Mouse (Mus musculus): ENCODE measurements around the gene Olfr368. TPM values are rescaled to one million over a fixed set of nuclear protein-coding genes. Genes with fewer than 3 reads are reported as not detected.

The Olfr368 gene
- polyA plus RNA-seq, 1 experiment from 2014 or later: not detected

DNA sequence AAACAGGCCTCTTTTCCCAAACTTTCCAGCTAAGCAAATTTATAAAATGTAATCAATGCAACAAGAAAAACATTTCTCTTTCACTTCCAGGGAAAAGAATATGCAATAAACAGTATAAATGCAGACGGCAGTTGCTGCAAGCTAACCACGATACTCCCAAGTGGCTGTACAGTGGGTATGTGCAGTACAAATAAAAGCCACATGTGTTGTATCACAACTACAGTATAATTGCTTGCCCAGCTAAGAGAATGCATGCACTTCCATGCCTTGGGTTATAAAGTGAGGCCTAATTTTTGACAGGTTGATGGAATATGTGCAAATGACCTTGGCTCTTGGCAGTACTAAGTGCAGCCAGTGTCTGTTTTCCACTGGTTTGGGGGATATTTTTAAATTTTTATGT, 44.3 kb downstream of the Olfr368 start:
- Histone ChIP-seq H3K9me3 (ENCODE audit: control insufficient read depth, low read length) (no peaks in the 10 kb centered on the region), H3K27me3 (ENCODE audit: control insufficient read depth, insufficient read depth, low read length) (no peaks in the 10 kb centered on the region), H3K36me3 (ENCODE audit: control insufficient read depth, insufficient read depth, low read length) (peaks cover 36% of the 10 kb centered on the region), H3K9ac (ENCODE audit: low read length) (no peak overlapping the region), H3K27ac (replicated peaks in 1 of 2; ENCODE audit: control insufficient read depth in 1 of 2, insufficient read depth in 1 of 2, low read depth in 2 of 2, low read length in 2 of 2) (no peak overlapping the region), H3K4me2 (ENCODE audit: low read length) (no peak overlapping the region), H3K4me1 (ENCODE audit: control insufficient read depth in 2 of 2, insufficient read depth in 2 of 2, low read length in 2 of 2) (no peaks in the 10 kb centered on the region), H3K4me3 (ENCODE audit: control insufficient read depth in 1 of 2, insufficient read depth in 1 of 2, low read depth in 1 of 2, low read length in 2 of 2) (no peak overlapping the region)
- no peak for ATAC-seq (ENCODE audit: insufficient number of reproducible peaks, insufficient read depth, low FRiP score, low read depth)
- WGBS: 90% methylated on average over 2 of the region's 2 CpGs

GRCm38 (mm10) chr2:37376018-37376417, 49.7 kb downstream of the Olfr368 start:
- no peak for ATAC-seq (ENCODE audit: insufficient number of reproducible peaks, insufficient read depth, low FRiP score, low read depth)
- Histone ChIP-seq H3K4me2 (ENCODE audit: low read length) (no peak overlapping the region), H3K27me3 (ENCODE audit: control insufficient read depth, insufficient read depth, low read length) (no peaks in the 10 kb centered on the region), H3K9me3 (ENCODE audit: control insufficient read depth, low read length) (no peaks in the 10 kb centered on the region), H3K4me1 (ENCODE audit: control insufficient read depth in 2 of 2, insufficient read depth in 2 of 2, low read length in 2 of 2) (no peaks in the 10 kb centered on the region), H3K4me3 (ENCODE audit: control insufficient read depth in 1 of 2, insufficient read depth in 1 of 2, low read depth in 1 of 2, low read length in 2 of 2) (no peak overlapping the region), H3K36me3 (ENCODE audit: control insufficient read depth, insufficient read depth, low read length) (peaks cover 76% of the 10 kb centered on the region), H3K9ac (ENCODE audit: low read length) (no peak overlapping the region), H3K27ac (replicated peaks in 1 of 2; ENCODE audit: control insufficient read depth in 1 of 2, insufficient read depth in 1 of 2, low read depth in 2 of 2, low read length in 2 of 2) (no peak overlapping the region)
- WGBS: 100% methylated on average over 1 of the region's 1 CpGs

- WGBS: 68% methylated on average over 2 of the region's 2 CpGs
- no peak overlapping the region for H3K27ac ChIP-seq (replicated peaks in 1 of 2; ENCODE audit: control insufficient read depth in 1 of 2, insufficient read depth in 1 of 2, low read depth in 2 of 2, low read length in 2 of 2)
- H3K4me1 ChIP-seq (ENCODE audit: control insufficient read depth in 2 of 2, insufficient read depth in 2 of 2, low read length in 2 of 2): no peaks in the 10 kb centered on the region
- H3K4me2 ChIP-seq (ENCODE audit: low read length): no peak overlapping the region
- H3K27me3 ChIP-seq (ENCODE audit: control insufficient read depth, insufficient read depth, low read length): no peaks in the 10 kb centered on the region
- H3K4me3 ChIP-seq (ENCODE audit: control insufficient read depth in 1 of 2, insufficient read depth in 1 of 2, low read depth in 1 of 2, low read length in 2 of 2): no peak overlapping the region
- ATAC-seq (ENCODE audit: insufficient number of reproducible peaks, insufficient read depth, low FRiP score, low read depth): no peak
- H3K9ac ChIP-seq (ENCODE audit: low read length): no peak overlapping the region
- H3K9me3 ChIP-seq (ENCODE audit: control insufficient read depth, low read length): no peaks in the 10 kb centered on the region
- H3K36me3 ChIP-seq (ENCODE audit: control insufficient read depth, insufficient read depth, low read length): peaks cover 79% of the 10 kb centered on the region
Measured at GRCm38 (mm10) chr2:37380189-37380588, 53.9 kb downstream of the Olfr368 start.

Other genes with a start within 250 kb of the Olfr368 start
- gene Olfr361, start 237.2 kb upstream of the Olfr368 start, polyA plus RNA-seq (2014; fragmentation: Nextera tagmentation; extraction: Ambion mirVana): not detected in 2 replicates
- gene Olfr362, start 208.6 kb upstream of the Olfr368 start, polyA plus RNA-seq (2014; fragmentation: Nextera tagmentation; extraction: Ambion mirVana): not detected in 2 replicates
- not detected in 2 replicates for gene Olfr364-ps1, start 187.2 kb upstream of the Olfr368 start, polyA plus RNA-seq (2014; fragmentation: Nextera tagmentation; extraction: Ambion mirVana)
- gene Olfr365, start 138.3 kb upstream of the Olfr368 start, polyA plus RNA-seq (2014; fragmentation: Nextera tagmentation; extraction: Ambion mirVana): not detected in 2 replicates
- not detected in 2 replicates for gene Olfr366, start 114.9 kb upstream of the Olfr368 start, polyA plus RNA-seq (2014; fragmentation: Nextera tagmentation; extraction: Ambion mirVana)
- 35.7 and 39.4 TPM in 2 replicates for gene Pdcl, start 32.8 kb downstream of the Olfr368 start, polyA plus RNA-seq (2014; fragmentation: Nextera tagmentation; extraction: Ambion mirVana)
- gene Rc3h2, start 96.4 kb downstream of the Olfr368 start, polyA plus RNA-seq (2014; fragmentation: Nextera tagmentation; extraction: Ambion mirVana): 14.9 and 15.4 TPM in 2 replicates
- gene Zbtb26, start 116.6 kb downstream of the Olfr368 start, polyA plus RNA-seq (2014; fragmentation: Nextera tagmentation; extraction: Ambion mirVana): 5.1 and 5.4 TPM in 2 replicates
- 2.5 and 2.9 TPM in 2 replicates for gene Zbtb6, start 116.7 kb downstream of the Olfr368 start, polyA plus RNA-seq (2014; fragmentation: Nextera tagmentation; extraction: Ambion mirVana)
- gene Rabgap1, start 116.8 kb downstream of the Olfr368 start, polyA plus RNA-seq (2014; fragmentation: Nextera tagmentation; extraction: Ambion mirVana): 34.1 and 40.6 TPM in 2 replicates
- gene Gpr21, start 189.8 kb downstream of the Olfr368 start, polyA plus RNA-seq (2014; fragmentation: Nextera tagmentation; extraction: Ambion mirVana): 1.3 and 1.7 TPM in 2 replicates